Mouse (Mus musculus) MEL-GATA-1-ER (cell line): Measurements from ENCODE around the gene Naaladl2.
"Not testable (repeated sequence)": the region's sequence is repeated elsewhere in the genome, so short reads cannot be mapped to it uniquely, and the experiment has no call there.

ENCODE experiments used
- DNase-seq: peaks from one replicate; pipeline ENCODE4 v3.0.0-alpha.2; 2012; ENCODE audit warnings: low read depth; ENCODE audit errors: extremely low read depth

The Naaladl2 gene

DNA sequence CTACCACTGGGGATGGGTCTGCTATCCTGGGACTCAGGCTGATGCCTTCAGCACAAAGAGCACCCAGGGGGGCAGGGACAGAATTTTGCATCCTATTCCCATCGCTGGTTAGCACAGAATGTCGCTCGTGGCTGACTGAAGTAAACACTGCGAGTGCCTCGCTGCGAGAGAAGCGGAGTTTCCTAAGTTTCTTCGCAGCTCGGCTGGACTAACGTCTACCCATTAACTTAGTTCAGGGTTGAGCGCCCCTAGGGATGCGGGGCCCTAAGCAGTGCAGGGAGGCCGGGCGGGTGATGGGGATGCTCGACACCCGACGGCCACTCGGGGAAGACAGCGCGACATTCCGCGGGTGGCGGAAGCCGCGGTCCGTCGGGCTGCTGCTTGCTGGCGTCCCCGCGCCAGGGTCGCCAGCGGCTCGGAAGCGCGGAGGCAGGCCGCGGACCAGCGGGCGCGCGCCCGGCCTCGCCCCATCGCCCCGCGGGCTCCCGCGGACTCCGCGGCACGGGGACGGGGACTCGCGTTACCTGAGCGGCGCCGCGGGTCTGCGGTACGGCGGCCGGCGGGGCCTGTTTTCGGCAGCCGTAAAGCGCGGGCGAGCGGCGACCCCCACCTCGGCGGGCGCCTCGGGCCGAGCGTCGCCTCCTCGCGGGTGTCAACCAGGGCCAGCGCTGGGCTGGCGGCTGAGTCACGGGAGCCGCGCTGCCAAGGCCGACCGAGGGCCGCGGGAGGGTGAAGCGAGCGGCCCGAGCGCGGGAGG, at the start of gene Naaladl2:
Gene Naaladl2, minus strand, starts transcription at position 707 of the 757 bp plus-strand sequence.
- no peak for DNase-seq

DNA sequence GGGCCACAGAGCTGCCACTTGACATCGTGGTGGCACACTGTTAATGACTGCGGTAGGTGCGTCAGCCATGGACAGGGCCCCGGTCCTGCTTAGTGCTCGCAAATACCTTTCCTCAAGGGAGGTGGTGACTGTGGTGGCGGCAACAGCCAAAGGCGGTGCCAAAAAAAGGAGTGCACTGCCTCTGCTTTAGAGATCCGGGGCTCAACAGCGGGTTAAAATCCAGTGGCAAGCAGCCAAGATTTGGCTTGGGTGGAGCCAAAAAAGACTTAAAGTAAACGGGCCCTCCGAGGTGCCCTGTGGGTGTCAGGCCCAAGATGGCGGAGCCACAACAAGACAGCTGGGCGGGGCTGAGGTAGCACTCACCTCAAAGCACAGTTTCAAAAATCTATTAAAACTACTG, 7.7 kb upstream of the Naaladl2 start:
- no peak for DNase-seq

DNA sequence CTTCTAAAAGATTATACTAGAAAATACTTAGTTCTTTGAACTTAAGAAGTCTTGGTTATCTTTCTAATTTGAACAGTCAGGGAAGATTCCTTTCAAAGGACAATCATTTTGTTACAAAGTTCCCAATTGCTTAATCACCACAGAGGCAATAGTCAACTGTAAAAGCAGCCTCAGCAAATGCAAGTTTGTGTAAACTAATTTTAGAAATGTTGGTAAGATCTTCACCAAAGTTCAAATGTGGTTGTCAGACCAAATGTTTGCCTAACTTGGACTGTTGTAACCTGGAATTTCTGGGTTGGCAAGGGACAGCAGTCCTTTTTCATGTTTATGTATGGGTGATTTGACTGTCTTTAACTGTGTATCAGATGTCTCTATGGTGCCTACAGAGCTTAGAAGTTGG, 3.2 kb upstream of the Naaladl2 start:
- no peak for DNase-seq

DNA sequence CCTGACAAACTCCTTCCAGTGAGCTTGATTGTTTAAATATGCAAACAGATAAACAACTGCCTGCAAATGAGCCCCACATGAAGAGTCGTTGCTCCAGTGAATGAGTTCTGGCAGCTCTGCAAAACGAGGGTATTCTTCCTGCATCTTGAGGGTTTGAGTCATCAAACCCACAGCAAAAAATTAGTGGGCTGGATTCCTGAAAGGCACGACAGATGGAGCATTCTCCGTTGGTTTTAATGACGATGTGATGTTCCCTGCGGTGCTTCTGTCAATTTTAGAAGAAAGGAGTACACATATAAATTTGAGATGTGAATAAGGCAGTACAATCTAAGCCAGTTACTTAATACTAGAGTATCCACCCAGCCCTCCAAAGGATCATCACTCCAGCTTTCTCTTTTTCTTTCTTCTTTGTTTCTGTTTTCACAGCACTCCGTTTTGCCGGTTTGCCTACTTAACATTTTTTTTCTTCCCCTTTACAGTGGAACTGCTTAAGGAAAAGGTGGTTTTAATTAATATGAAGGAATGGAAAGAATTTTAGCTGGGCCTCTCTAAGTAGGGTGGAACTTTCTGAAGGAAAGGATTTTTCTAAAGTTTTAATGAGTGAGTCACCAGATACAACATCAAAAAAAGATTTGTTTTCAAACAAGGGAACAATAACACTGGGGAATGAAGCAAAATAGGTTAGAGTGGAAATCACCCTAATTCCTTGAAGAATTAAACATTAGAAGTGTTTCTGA, 1.1 kb upstream of the Naaladl2 start:
- no peak for DNase-seq

DNA sequence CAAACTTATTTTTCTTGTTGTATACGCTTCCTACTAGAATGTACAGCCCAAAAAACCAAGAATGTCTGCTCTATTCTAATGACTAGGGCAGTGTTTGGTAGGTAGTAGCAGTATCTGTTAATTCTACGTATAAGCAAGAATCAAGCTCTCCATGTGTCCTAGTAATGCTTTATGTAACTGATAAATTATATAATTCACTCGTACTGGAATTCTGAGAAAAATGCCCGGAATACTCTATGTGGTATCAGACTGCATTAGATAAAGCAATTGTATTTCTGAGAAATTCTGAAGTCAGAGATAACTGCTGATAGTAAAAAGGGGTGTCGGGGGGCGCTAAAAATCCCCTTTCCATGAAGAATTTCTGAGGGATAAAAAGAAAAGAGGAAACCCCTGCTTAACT, 950 bp downstream of the Naaladl2 start:
- DNase-seq, result no peak

DNA sequence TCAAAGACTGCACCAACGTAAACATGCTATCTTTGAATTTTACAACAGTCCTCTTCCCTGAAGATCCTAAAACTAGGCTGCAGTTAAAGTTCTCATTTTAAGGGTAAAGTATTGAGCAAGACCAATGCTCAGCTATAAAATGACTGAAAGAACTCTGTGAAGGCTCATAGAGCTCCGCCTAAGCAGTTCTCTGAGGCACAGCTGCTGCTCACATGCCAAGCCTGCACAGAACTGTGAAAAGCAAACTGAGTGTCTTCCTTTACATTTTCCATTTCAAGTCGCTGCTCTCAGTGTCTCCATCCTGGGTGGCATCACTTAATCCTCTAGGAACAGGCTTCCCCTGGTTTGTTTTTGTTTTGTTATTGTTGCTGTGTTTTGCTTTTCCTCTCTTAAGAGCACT, 12.2 kb downstream of the Naaladl2 start:
- DNase-seq, result no peak

DNA sequence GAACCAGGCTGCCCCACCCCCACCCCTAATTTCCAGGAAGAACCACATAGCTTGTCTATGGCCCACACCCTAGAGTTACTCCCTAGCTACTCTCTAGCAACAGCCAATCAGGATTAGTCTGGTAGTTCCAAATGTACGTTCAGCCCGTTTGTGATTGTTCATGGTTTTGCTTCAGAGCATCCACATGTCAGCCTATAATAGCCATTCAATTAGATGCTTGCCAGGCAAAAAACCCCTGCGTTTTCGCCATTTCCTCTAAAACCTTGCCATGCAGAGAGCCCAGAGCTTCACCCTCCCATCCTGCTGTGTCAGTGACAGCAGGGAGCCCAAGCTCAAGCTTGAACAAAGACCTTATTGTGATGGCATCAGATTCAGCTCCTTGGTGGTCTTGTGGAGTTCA, 16.2 kb downstream of the Naaladl2 start:
- DNase-seq, result no peak

DNA sequence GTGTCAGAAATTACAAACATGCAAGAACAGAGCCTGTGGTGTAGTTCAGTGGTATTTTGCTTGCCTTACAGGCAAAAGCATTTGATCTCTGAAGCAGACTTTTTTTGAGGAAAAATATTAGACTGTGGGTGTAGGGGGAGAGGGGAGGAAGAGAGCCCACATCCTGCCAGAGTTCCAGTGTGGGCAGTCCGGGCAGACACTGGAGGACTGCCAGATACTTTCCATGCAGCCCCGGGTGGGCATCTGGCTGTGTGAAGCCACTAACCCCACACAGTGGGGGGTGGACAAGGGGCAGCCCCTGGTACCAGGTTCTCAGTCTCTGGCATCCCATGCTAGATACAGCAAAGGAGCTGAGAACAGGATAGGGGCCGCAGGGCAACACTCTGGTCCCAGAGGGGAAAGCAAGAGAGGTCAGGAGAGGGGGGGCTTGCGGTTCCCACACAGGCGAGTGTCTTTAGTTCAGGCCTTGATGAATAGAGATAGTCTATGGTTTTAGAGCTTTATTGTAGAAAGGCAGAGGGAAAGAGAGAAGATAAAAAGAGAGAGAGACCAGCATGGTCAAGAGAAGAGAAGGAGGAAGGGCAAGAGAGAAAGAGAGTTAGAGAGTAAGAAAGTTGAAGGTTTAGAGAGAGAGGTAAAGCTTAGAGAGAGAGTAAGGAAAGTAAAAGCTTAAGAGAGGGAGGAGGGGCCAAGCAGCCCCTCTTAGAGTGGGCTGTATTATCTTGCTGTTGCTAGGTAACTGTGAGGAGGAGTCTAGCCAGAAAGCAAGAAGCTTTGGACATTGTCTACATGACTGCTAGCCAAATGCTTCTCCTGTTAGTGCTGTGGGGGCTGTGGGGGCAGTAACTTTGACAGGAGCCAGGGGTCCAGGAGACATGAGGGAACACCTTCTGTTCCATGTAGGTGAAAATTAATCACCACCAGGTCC, 18.9 kb downstream of the Naaladl2 start:
- no peak for DNase-seq

DNA sequence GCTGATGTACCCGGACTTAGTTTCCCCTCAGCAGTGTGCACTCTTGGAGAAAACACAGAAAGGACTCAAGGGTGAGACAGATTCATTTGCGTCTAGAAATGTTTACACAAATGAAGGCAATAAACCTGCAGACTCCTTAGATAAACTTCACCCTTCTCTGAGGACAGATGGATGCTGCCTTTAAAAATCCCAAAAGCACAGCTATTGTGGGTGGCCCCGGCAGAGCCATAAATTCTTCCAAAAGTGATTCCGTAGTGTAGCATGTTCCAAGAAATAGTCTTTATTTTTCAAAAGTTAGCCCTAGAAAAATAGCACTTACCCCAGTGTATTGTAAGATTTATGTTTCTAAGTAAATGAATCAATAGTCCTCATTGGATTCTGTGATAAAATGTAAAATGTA, 31.0 kb downstream of the Naaladl2 start:
- DNase-seq, result no peak

DNA sequence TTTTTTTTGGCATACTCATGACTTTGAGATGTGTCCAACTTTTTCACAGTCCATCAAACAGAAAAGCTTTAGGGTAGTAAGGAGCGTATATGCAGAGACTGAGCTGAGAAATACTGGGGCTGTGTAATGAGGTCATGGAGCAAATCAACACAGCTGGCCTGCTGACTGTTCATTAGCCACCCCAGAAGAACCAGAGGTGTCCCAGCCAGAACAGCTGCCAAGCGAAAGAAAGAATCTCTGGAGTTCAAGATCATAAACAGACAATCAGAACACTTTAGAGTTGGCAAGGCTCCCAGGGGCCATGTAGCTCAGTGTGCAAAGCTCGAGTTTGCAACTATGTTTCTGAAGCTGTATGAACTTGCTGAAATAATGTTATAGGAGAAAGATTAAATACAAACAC, 35.1 kb downstream of the Naaladl2 start:
- DNase-seq, result no peak

DNA sequence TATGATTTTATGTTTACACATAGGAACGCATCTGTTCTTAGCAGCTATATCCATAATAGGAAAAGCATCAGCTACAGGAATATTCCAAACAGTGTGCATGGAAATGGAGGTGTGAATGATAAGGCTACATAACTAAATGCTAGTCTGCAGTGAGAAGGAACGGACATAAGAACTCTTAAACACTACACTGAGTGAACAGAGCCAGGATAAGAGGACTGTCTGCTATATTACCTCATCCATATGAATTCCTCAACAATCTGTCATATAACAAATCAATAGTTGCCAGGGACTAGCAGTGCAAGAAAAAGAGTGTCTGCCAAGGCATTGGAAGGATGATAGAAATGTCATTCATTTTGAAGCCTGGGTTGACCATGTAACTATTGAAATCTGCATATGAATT, 51.1 kb downstream of the Naaladl2 start:
- DNase-seq, result no peak

DNA sequence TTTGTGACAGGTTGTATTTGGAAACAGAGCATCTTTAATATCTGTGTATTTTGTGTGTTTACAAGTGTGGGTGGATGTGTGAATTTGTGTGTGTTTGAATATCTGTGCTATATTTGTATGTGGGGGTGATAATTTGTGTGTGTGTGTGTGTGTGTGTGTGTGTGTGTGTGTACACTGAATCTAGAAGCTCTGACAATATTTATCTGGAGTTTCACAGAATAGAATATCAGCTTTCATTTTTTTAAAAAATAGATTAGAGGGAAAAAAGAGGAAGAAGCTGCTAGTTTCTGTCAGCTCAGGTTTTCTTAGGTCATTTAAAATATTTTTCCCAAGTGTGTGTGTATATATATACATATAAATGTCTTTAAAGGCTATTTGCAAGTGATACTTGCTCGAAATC, 68.3 kb downstream of the Naaladl2 start:
- DNase-seq, result no peak

DNA sequence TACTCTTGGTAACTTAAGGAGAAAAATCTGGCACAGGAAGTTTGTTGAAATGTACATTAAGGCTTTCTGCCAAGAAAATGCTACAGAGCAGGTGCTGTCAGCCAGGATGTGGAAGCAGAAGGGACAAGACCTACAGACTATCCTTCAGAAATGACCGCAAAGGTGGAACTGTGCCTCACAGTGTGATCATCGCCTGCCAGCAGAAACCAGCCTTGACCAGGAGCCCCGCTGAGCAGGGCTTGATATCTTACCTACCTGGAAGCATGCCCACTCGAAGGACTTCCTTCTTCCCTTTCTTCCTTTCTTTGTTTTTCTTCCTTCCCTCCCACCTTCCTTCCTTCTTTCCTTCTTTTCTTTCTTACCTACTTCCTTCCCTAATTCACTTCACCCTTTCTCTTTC, 69.8 kb downstream of the Naaladl2 start:
- DNase-seq, result no peak

DNA sequence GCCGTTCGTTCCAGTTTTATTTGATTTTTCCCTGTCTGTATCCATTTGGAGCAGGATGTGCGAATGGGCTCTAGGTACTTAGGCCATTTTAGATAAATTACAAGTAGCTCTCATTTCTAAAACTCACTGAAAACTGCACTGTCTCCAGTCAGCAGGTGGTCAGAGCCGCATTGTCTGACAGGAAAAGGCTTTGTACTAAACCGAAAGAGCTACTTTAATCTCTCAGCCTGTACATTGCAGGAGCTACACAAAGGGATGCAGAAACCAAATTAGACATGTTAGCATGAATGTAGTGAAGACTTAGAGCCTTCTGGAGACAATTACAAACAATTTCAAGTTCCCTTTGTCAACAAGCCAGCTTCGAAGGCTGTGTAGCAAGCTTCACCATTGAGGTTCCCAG, 70.2 kb downstream of the Naaladl2 start:
- DNase-seq, result no peak

DNA sequence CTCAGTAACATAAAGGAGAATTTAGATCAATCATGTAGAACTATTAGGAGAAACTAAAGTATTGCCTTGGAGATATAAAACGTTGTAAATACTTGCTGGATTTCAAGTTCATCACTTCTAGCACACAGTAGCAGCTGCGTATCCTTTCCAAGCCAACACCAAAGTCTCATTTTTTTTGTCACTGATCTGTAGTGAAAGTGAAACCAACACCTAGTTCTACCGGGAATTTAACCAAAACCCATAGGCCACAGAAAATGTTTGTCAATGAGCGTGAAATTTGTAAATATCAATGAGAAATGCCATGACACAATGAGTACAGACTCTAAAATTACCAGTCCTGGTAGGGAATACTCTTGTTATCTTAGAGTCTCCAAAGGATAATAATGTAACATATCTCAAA, 80.8 kb downstream of the Naaladl2 start:
- no peak for DNase-seq

DNA sequence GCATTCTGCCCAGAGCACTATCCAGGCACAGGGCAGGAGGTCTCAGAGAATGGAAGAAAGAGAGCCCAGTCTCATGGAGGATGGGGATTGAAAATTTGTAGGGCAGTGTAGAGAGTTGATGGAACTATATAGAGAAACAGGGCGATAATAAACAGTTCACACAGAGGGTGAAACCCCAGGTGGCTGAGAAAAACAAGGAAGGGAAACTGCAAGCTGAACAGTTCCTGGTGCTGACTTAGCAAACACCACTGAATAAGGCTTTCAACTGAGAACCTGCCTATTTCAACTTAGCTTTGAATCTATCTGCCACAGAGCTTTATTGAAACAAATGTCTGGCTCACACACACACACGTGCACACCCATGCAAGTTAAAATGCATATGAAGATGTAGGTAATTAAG, 91.1 kb downstream of the Naaladl2 start:
- DNase-seq, result no peak

DNA sequence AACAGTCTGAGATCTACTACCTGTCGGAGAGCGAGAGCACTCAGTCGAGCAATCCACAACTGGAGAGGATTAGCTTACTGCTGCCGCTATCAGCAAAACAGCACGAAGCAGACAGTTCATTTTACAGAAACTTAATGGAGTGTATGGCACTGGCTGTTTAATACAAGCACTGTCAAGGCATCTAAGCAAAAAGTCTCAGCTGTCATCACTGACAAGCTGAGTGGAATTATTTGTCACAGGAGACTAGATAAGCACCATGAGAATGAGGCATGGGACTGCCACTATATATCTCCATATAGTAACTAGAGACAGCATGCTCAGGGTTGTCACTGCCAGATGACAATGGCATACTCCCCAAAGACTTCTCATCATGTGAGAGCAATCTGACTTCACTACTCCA, 124.1 kb downstream of the Naaladl2 start:
- no peak for DNase-seq

DNA sequence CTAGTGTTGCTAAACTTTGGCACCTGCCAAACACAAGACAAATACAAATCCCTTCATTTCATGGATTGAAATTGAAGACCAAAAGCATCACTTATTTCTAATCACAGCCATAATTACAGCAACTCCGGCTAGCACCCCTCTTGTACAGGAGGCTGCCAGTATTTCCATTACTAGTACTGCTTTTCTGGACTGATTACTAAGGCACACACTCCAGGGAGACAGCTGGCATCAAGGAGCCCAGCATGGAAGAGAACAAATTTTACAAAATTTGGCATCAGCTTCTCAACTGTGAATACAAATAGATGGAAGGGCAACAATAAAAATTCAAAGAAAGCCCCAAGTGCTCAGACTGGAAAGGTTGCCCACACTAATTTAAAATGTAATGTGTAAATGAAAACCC, 133.3 kb downstream of the Naaladl2 start:
- DNase-seq, result no peak

DNA sequence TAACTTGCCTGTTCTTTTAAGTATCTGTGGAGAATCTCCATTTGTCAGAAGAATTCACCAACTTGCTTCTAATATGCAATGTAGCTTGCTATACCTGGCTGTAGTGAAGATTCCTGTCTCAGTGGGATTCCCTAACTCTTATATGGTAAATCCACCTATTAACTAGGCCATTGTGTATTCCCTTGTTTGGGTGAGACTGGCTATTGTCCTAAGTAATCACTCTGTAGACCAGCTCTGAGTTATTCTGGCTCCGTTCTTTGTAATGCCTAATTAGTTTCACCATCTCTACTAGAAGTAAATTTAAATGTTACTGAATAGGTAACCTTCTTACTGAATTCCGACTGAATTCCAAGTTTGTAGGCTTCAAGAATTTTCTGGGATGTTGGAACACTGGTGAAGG, 137.3 kb downstream of the Naaladl2 start:
- not testable (repeated sequence) for DNase-seq

DNA sequence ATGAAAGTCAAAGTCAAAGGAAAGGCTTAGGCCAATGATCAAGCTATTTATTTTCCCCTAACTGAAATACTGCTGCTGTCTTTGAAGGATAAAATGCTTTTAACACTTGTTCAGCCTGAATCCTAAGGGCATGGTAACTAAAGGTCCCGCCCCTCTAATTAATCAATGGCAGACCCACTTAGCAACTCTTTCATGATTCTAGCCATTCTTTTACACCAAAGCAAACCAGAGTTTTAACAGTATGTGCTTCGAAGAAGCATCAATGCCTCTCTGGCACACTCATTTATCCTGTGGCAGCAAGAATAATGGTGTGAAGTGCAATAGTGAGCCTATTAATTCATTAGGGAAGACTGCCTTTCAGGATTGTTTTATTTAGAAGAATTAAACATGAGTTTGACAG, 151.5 kb downstream of the Naaladl2 start:
- no peak for DNase-seq

DNA sequence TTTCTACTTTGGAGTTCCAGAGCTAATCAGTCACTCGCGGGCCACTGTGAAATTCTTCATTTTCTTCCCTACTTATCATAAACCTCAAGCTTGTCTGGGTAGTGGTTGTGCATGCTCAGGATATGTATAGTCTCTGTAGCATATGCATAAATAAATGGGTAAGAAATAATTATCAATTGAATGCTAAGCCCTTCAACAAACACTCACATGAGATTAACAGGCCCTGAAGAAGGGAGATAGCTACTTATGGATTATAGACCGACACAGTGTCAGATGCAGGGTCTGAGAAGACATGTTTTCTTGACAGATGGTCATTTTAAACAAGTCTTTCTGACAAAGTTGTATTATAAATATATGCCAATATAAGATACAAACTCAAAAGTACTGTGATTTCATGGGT, 152.0 kb downstream of the Naaladl2 start:
- no peak for DNase-seq

DNA sequence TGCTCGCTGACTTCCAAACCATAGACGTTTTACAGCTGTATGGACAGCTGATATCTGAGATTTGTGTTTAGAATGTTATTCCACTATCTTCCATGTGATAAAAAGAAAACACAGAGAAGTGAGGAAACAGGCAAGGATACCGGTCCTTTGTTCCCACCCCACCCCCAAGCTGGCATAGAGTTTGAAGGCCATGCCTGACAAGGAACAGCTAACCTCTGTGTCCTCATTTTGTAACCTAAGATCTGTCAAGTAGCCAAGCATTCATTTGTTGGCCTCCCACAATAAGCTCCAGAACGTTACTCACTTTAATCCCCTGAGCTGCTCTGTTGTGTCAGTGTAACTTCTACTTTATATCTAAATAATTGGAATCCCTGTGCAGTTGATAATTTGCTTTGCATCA, 161.9 kb downstream of the Naaladl2 start:
- no peak for DNase-seq
